Mouse (Mus musculus) kidney, postnatal 0 days (tissue): ENCODE results near the gene Igsf3. TPM values are rescaled to one million over a fixed set of nuclear protein-coding genes. Genes with fewer than 3 reads are reported as not detected.

ENCODE experiments used
- ATAC-seq: fragments of 200-750 bp; cut with Nextera tagmentation; replicated peaks from 2 replicates; pipeline ENCODE4 v1.8.0; 2017; ENCODE audit warnings: low read depth, moderate number of reproducible peaks, moderate TSS enrichment, moderate library complexity; ENCODE audit not compliant: low FRiP score
- DNase-seq: peaks from one replicate; pipeline ENCODE4 v3.0.0-alpha.2; 2016; ENCODE audit warnings: low spot score
- H3K27ac ChIP-seq: fragments of 300-500 bp; sonication (generic); 2 replicates; pipeline ENCODE4 v1.5.1; 2014; ENCODE audit warnings: mild to moderate bottlenecking
- H3K27me3 ChIP-seq: fragments of 300-500 bp; sonication (generic); 2 replicates; pipeline ENCODE4 v1.6.1; 2014; ENCODE audit warnings: low read length, mixed read lengths; ENCODE audit not compliant: insufficient read depth
- H3K36me3 ChIP-seq: fragments of 300-500 bp; sonication (generic); 2 replicates; pipeline ENCODE4 v1.6.1; 2014; ENCODE audit warnings: low read length, mixed read lengths; ENCODE audit not compliant: insufficient read depth
- H3K4me1 ChIP-seq: fragments of 300-500 bp; sonication (generic); replicated peaks from 2 replicates; pipeline ENCODE4 v1.6.1; 2014; ENCODE audit warnings: antibody characterized with exemption, low read length, mixed read lengths; ENCODE audit not compliant: insufficient read depth
- H3K4me2 ChIP-seq: fragments of 300-500 bp; sonication (generic); 2 replicates; pipeline ENCODE4 v1.6.1; 2014; ENCODE audit warnings: mild to moderate bottlenecking, low read length, moderate library complexity, mixed read lengths
- H3K4me3 ChIP-seq: fragments of 300-500 bp; sonication (generic); replicated peaks from 2 replicates; pipeline ENCODE4 v1.5.1; 2014; ENCODE audit warnings: low read depth, low read length
- H3K9ac ChIP-seq: fragments of 300-500 bp; sonication (generic); 2 replicates; pipeline ENCODE4 v1.6.1; 2014; ENCODE audit warnings: low read depth, low read length
- H3K9me3 ChIP-seq: fragments of 300-500 bp; sonication (generic); replicated peaks from 2 replicates; pipeline ENCODE4 v1.6.1; 2016; ENCODE audit warnings: low read length, inconsistent platforms, mixed read lengths
- CTCF ChIP-seq: IDR thresholded peaks from 2 replicates; pipeline ENCODE4 v1.5.1; 2016; ENCODE audit warnings: antibody characterized with exemption, low read depth, mild to moderate bottlenecking, moderate library complexity
- WGBS: fragments of 180-500 bp; shearing (Covaris S2); extraction: QIAGEN DNeasy Blood & Tissue Kit; methylation state at CpG from one replicate; pipeline ENCODE4 v1.1.7; 2014; 5-methylcytosine and 5-hydroxymethylcytosine counted together
- polyA plus RNA-seq: library from polyadenylated mRNA; unstranded; fragments of >200 nt; fragmentation: Nextera tagmentation; extraction: Ambion mirVana; gene quantifications from 2 replicates; pipeline ENCODE4 v1.2.1, GENCODE M21; 2015

The Igsf3 gene
- polyA plus RNA-seq, 1 experiment from 2014 or later, result 15.3 TPM

DNA sequence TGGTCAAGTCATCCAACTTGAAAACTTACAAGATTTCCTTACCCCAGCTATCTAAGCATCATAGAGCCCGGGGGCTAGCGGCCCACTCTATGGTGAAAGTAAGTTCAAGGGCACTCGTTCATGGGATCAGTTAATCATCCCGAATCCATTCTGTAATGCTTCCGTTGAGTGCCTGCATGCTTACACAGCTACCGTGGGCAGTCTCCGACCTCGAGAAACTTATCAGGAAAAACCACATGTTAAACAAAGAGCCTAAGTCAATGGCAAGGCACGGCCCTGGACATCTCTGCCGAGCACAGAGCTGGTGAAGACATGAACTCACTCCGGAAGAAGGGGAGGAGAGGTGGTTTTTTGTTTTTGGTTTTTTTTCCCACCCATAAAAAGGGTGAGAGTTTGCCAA is 9.5 kb upstream of the Igsf3 start:
- WGBS, result 60% methylated on average over 11 of the region's 11 CpGs
- Histone ChIP-seq H3K4me1 (0 out of 2 replicates have a peak, but pooled peaks cover 7% of the 10 kb centered on the region), H3K9me3 (no peaks in the 10 kb centered on the region), H3K27ac (no peak overlapping the region), H3K4me2 (no peak overlapping the region), H3K27me3 (no peaks in the 10 kb centered on the region), H3K36me3 (no peaks in the 10 kb centered on the region), H3K4me3 (no peak overlapping the region), H3K9ac (no peak overlapping the region)
- DNase-seq (no peak), ATAC-seq (no peak)
- TF ChIP-seq CTCF, result no peak

DNA sequence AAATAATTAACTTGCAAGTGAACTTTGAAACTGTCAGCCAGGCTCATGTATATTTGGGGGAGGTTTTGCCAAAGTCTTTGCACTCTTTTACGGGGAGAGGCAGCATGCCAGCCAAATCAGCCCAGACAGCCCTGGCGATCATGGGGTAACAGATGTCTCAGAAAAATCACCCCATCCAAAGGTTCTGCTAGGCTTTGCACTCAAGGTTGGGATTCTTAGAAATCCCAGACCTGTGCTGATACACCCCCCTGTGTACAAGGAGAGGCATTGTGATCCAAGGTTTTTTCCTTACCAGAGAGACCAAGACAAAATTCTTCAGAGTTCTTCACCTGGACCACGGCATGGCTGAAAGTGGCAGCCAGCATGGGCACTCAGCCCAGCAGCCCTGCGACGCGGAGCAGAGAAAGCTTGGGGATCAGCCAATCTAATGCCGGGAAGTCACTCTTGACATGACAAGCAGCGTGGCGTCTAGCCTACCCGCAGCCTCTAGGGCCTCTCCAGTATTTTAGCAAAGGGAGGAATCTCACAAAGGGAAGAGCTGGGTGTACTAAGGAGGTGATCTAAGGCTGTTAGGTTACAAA is 7.5 kb upstream of the Igsf3 start:
- Histone ChIP-seq H3K27ac (no peak overlapping the region), H3K9me3 (no peaks in the 10 kb centered on the region), H3K9ac (no peak overlapping the region), H3K36me3 (no peaks in the 10 kb centered on the region), H3K27me3 (no peaks in the 10 kb centered on the region), H3K4me2 (peak overlapping the region; percentile 11; the same call in 1 of the 2 replicates), H3K4me1 (0 out of 2 replicates have a peak, but pooled peaks cover 7% of the 10 kb centered on the region), H3K4me3 (no peak overlapping the region)
- ATAC-seq, result no peak
- no peak for TF ChIP-seq CTCF
- 21% methylated on average over 10 of the region's 10 CpGs for WGBS
- peak; percentile 72 for DNase-seq

DNA sequence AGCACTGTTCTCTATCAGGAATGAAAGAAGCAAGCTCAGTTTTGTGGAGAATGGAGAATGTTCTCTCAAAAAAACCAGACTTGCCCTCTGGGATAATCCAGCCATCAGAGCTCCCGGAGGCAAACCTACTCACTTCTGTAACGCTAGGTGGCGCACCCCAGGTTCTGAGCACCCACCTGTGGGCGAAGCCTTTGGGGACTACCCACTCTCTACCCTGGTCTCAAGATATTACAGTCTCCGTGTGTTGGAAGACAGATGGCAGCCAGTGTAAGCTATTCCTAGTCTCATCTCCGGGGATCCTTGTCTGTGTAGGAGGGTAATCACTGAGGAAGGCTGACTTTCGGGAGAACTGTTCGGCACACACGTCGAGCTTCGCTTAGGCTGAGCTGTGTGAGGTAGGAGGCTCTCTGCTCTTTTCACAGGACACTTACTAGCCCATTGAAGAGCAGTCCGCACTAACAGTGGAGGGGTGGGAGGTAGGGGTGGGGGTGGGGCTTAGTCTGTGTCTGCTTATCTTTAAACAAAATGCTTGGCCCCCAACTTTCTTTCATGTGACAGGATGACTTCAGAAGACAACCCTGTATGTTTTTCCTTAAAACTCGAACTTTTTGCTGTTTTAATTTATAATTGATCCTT is 4.4 kb upstream of the Igsf3 start:
- Histone ChIP-seq H3K4me2 (no peak overlapping the region), H3K27me3 (no peaks in the 10 kb centered on the region), H3K4me3 (no peak overlapping the region), H3K9me3 (no peaks in the 10 kb centered on the region), H3K9ac (no peak overlapping the region), H3K27ac (no peak overlapping the region), H3K4me1 (0 out of 2 replicates have a peak, but pooled peaks cover 4% of the 10 kb centered on the region), H3K36me3 (no peaks in the 10 kb centered on the region)
- ATAC-seq, result 0 out of 2 replicates have a peak, but pooled peaks have one; percentile 15
- TF ChIP-seq CTCF, result peak; percentile 87
- peak; percentile 80 for DNase-seq
- WGBS, result 40% methylated on average over 13 of the region's 13 CpGs

DNA sequence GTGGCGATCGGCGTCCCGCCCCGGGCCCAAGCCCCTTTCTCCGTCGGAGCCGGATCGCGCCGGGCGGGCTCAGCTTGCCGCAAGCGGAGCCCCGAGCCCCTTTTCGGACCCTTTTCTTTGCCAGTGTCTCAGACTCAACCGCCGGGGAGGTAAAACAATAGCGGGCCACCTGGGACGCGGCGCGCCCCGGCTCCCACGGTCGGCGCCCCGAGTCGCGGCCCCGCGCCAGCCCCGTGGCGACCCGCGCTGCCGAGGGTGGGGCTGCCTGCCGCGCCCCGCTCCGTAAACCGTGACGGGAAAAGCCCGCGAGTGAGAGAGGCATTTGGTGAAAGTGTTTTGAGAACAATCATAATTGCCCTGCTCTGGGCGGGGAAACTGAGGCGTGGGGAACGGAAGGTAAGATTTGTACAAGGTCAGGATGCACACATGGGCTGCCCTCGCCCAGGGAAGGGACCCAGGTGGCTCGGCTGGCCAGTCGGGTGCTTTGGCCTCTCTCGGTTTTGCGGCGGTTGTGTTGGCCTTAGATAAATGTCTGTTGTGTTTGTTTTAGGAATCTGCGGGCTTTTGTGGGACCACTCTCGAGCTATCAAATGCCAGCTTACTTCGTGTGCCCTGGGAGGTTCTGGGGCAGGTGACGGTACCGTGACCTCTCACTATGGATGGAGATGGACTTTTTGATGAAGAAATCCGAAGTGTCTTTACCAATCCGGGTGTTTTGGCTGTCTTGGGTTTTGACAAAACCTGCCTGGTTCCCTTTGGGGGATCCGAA is 557 bp downstream of the Igsf3 start:
- H3K4me3 ChIP-seq, result peak overlapping the region; percentile 92
- peak overlapping the region; percentile 25; the same call in 1 of the 2 replicates for H3K27ac ChIP-seq
- ATAC-seq (peak; percentile 11; the same call in 1 of the 2 replicates), DNase-seq (no peak)
- no peaks in the 10 kb centered on the region for H3K9me3 ChIP-seq
- H3K9ac ChIP-seq, result peak overlapping the region; percentile 86
- H3K36me3 ChIP-seq, result no peaks in the 10 kb centered on the region
- H3K27me3 ChIP-seq, result no peaks in the 10 kb centered on the region
- no peak for TF ChIP-seq CTCF
- WGBS, result under 1% methylated on average over 57 of the region's 62 CpGs
- peak overlapping the region; percentile 100 for H3K4me2 ChIP-seq
- peaks cover 12% of the 10 kb centered on the region for H3K4me1 ChIP-seq

DNA sequence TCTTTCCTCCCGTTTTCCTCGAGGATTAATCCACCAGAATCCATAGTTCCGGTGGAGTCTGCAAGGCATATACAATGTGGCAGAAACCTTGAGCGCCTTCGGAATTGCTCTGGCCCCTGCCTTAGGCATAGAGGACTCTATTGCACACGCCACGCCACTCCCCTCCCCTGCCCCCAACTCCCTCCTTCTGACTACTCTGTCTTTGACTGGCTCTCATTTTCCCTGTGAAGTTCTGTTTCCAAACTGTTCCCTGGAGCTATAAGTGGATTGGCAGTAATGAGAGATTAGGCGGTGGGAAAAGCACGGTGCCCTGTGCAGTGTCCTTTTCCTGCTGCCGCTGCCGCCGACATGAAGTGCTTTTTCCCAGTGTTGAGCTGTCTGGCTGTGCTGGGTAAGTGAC is 1.2 kb downstream of the Igsf3 start:
- peaks cover 12% of the 10 kb centered on the region for H3K4me1 ChIP-seq
- no peak overlapping the region for H3K27ac ChIP-seq
- under 1% methylated on average over 12 of the region's 12 CpGs for WGBS
- H3K4me3 ChIP-seq, result peak overlapping the region; percentile 92
- H3K36me3 ChIP-seq, result no peaks in the 10 kb centered on the region
- H3K27me3 ChIP-seq, result no peaks in the 10 kb centered on the region
- TF ChIP-seq CTCF, result no peak
- no peak for ATAC-seq
- H3K9ac ChIP-seq, result peak overlapping the region; percentile 86; the same call in 1 of the 2 replicates
- peak overlapping the region; percentile 100 for H3K4me2 ChIP-seq
- H3K9me3 ChIP-seq, result no peaks in the 10 kb centered on the region
- peak; percentile 68 for DNase-seq

DNA sequence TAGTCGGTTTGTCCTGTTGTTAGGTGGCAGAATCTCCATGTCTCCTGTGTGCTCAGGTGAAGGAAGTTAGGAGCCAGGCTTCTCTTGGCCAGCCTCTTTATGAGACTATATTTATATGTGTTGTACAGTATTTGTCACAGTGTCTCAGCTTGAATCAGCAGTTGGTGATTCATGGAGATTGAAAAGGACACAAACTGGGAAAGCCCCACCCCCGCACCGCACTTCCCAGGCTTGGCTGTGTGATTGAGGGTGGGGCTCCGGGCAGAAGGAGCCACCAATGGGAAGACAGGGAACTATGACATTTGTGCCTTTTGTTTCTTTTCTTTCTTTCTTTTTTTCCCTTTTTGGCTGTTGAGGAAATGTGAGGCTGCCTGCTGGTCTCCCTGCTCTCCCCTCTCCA is 2.9 kb downstream of the Igsf3 start:
- 32% methylated on average over 4 of the region's 4 CpGs for WGBS
- Histone ChIP-seq H3K4me2 (0 out of 2 replicates have a peak overlapping the region, but pooled peaks have one; percentile 18), H3K36me3 (no peaks in the 10 kb centered on the region), H3K27ac (no peak overlapping the region), H3K4me3 (no peak overlapping the region), H3K9me3 (no peaks in the 10 kb centered on the region), H3K9ac (0 out of 2 replicates have a peak overlapping the region, but pooled peaks have one; percentile 1), H3K27me3 (no peaks in the 10 kb centered on the region), H3K4me1 (peaks cover 12% of the 10 kb centered on the region)
- TF ChIP-seq CTCF, result no peak
- DNase-seq, result no peak
- no peak for ATAC-seq
